In genomic region chr14:109214848-109215247, GRCm38 (mm10) we compare ENCODE assay signal across 12 mouse cellular contexts.
DNase-seq lines count a peak whose midpoint lies in the region; ATAC-seq and TF ChIP-seq lines count a peak whose summit lies in the region.
"Had no signal": no experiment of that assay in that cellular context is flagged by ENCODE, and none has a peak within 500 bp of the region (broad histone marks: within the 10 kb centered on the region; RNA-seq: fewer than 3 reads in every experiment).

No protein-coding gene starts in this region.

- no peaks in the 10 kb centered on the region for H3K9me3 ChIP-seq in intestine, postnatal 0 days (ENCODE audit: control insufficient read depth)
- H3K9me3 ChIP-seq: forebrain, embryonic 10.5 days; limb, embryonic 13.5 days had no signal

- H3K4me2 ChIP-seq in intestine, postnatal 0 days (replicated peaks; ENCODE audit: low read depth): no peak overlapping the region
- H3K4me2 ChIP-seq: limb, embryonic 13.5 days had no signal

- peak; percentile 3 to 10 for DNase-seq in cerebellum, postnatal 25 days
- DNase-seq in cerebellum, postnatal 4 days (ENCODE audit: low spot score in 2 of 2): no peak
- DNase-seq in left cerebral cortex, postnatal 4 days: peak; percentile 1
- no peak for DNase-seq in left cerebral cortex, postnatal 14 days (ENCODE audit: low spot score in 2 of 2)
- peak; percentile 14 to 21 for DNase-seq in layer of hippocampus, adult 2 months (ENCODE audit: low spot score in 2 of 2)
- DNase-seq: kidney, postnatal 14 days had no signal

- no peaks in the 10 kb centered on the region for H3K27me3 ChIP-seq in C2C12 (ENCODE audit: control insufficient read depth, insufficient read depth, insufficient read length)
- no peaks in the 10 kb centered on the region for H3K27me3 ChIP-seq in intestine, postnatal 0 days (replicated peaks; ENCODE audit: control insufficient read depth, insufficient read depth, low read length)
- H3K27me3 ChIP-seq: limb, embryonic 13.5 days had no signal

- WGBS in intestine, postnatal 0 days: 89% methylated on average over 8 of the region's 8 CpGs

- no peaks in the 10 kb centered on the region for H3K79me3 ChIP-seq in C2C12 (ENCODE audit: low read depth)

- H3K4me1 ChIP-seq in intestine, postnatal 0 days (replicated peaks; ENCODE audit: control insufficient read depth, insufficient read depth, low read length): no peaks in the 10 kb centered on the region
- H3K4me1 ChIP-seq: limb, embryonic 13.5 days had no signal

- no peak for ATAC-seq in intestine, postnatal 0 days
- ATAC-seq in CD4-positive, CD25-positive, alpha-beta regulatory T cell, adult 4 months: no peak
- ATAC-seq: inflammation-experienced regulatory T-cells, adult 6 months had no signal

- no peak overlapping the region for H3K4me3 ChIP-seq in C2C12 (ENCODE audit: insufficient read depth, poor library complexity, severe bottlenecking)
- H3K4me3 ChIP-seq in layer of hippocampus, adult 2 months: no peak overlapping the region
- no peak overlapping the region for H3K4me3 ChIP-seq in intestine, postnatal 0 days (ENCODE audit: low read depth, low read length)
- H3K4me3 ChIP-seq: forebrain, embryonic 10.5 days; limb, embryonic 13.5 days had no signal

- no peak for TF ChIP-seq CTCF in C2C12 (IDR thresholded peaks at IDR 0.05; ENCODE audit: control insufficient read depth, insufficient read depth, insufficient read length)
- TF ChIP-seq CTCF in layer of hippocampus, adult 2 months (conservative IDR thresholded peaks at IDR 0.05): no peak
- TF ChIP-seq CTCF in intestine, postnatal 0 days (IDR thresholded peaks at IDR 0.05; ENCODE audit: low read depth): no peak

- no peak overlapping the region for H3K27ac ChIP-seq in layer of hippocampus, adult 2 months
- H3K27ac ChIP-seq in intestine, postnatal 0 days (ENCODE audit: low read depth, low read length): no peak overlapping the region
- H3K27ac ChIP-seq: forebrain, embryonic 10.5 days; limb, embryonic 13.5 days had no signal

- intact Hi-C loops in left cerebral cortex, postnatal 4 days (cut with DNase I): no loop called here
- intact Hi-C loops in left cerebral cortex, postnatal 14 days (cut with DNase I): no loop called here

- H3K36me3 ChIP-seq in C2C12 (ENCODE audit: control insufficient read depth, insufficient read depth): no peaks in the 10 kb centered on the region
- no peaks in the 10 kb centered on the region for H3K36me3 ChIP-seq in intestine, postnatal 0 days (ENCODE audit: control insufficient read depth, insufficient read depth)
- H3K36me3 ChIP-seq: forebrain, embryonic 10.5 days; limb, embryonic 13.5 days had no signal

- no peaks in the 10 kb centered on the region for H3K79me2 ChIP-seq in C2C12 (ENCODE audit: control insufficient read depth, insufficient read depth)

- no peak overlapping the region for H3ac ChIP-seq in C2C12 (ENCODE audit: control insufficient read depth, insufficient read length, low read depth)

- no peak overlapping the region for H3K9ac ChIP-seq in intestine, postnatal 0 days (ENCODE audit: low read depth, low read length)
- H3K9ac ChIP-seq: limb, embryonic 13.5 days had no signal

TF ChIP-seq in C2C12, 6 proteins besides CTCF, POLR2A, EP300 and RAD21:
- TF ChIP-seq MYOD1 (IDR thresholded peaks at IDR 0.05; ENCODE audit: control insufficient read depth, insufficient read length, low read depth) (peak; percentile 69), CEBPB (IDR thresholded peaks at IDR 0.05; ENCODE audit: low read depth) (no peak)
TF ChIP-seq in C2C12: peak in this region for 1.

Comparison
In these comparisons a context has a peak if more than half of its experiments do, and no peak if none do; other contexts are left out.
1. DNase-seq: peak in cerebellum, postnatal 25 days (2 of 2), left cerebral cortex, postnatal 4 days (single experiment) and layer of hippocampus, adult 2 months (2 of 2); none in cerebellum, postnatal 4 days (0 of 2) and left cerebral cortex, postnatal 14 days (0 of 2).